Mouse (Mus musculus): ENCODE data around the gene Gdf11. TPM values are rescaled to one million over a fixed set of nuclear protein-coding genes. Genes with fewer than 3 reads are reported as not detected.

Gdf11 gene
- 1 to 10 TPM; 3.1 to 4.0 TPM for total RNA-seq (2021)

- DNase-seq: peak; percentile 58 to 70
- intact Hi-C loops (cut with DNase I): no loop called here
These were observed at the start of gene Gdf11 for GRCm38 (mm10) chr10:128891296-128892094. Gene Gdf11, minus strand, starts transcription at chr10:128891718.

- intact Hi-C loops (cut with DNase I): no loop called here
These were observed 49.0 kb upstream of the Gdf11 start for GRCm38 (mm10) chr10:128940475-128941061.

GRCm38 (mm10) chr10:128938974-128939373 is 47.5 kb upstream of the Gdf11 start:
- peak in 1 of 2 experiments; percentile 44 for DNase-seq
- intact Hi-C loops (cut with DNase I): no loop called here

More at GRCm38 (mm10) chr10:128940475-128941061, 49.0 kb upstream of the Gdf11 start:
- DNase-seq: no peak

GRCm38 (mm10) chr10:128938457-128938856 is 46.9 kb upstream of the Gdf11 start:
- DNase-seq: peak; percentile 93

GRCm38 (mm10) chr10:128937756-128938390 is 46.4 kb upstream of the Gdf11 start:
- DNase-seq: peak; percentile 51 to 55
- intact Hi-C loops (cut with DNase I): no loop called here

More at GRCm38 (mm10) chr10:128938457-128938856, 46.9 kb upstream of the Gdf11 start:
- intact Hi-C loops (cut with DNase I): no loop called here

GRCm38 (mm10) chr10:128935826-128936440 is 44.4 kb upstream of the Gdf11 start:
- DNase-seq: peak; percentile 63 to 64
- intact Hi-C loops (cut with DNase I): no loop called here

GRCm38 (mm10) chr10:128934997-128935787 is 43.7 kb upstream of the Gdf11 start:
- peak in 1 of 2 experiments; percentile 36 for DNase-seq
- intact Hi-C loops (cut with DNase I): no loop called here

- intact Hi-C loops (cut with DNase I): no loop called here
- DNase-seq: peak in 1 of 2 experiments; percentile 29
These were observed 42.6 kb upstream of the Gdf11 start for GRCm38 (mm10) chr10:128933976-128934721.

- intact Hi-C loops (cut with DNase I): no loop called here
- peak; percentile 58 to 64 for DNase-seq
These were observed 42.1 kb upstream of the Gdf11 start, which contains the start of gene Itga7 for GRCm38 (mm10) chr10:128933574-128933973. Gene Itga7, plus strand, starts transcription at chr10:128933818.

- peak; percentile 62 to 65 for DNase-seq
- intact Hi-C loops (cut with DNase I): no loop called here
These were observed 39.9 kb upstream of the Gdf11 start for GRCm38 (mm10) chr10:128931441-128931840.

GRCm38 (mm10) chr10:128929638-128930378 is 38.3 kb upstream of the Gdf11 start:
- DNase-seq: peak; percentile 26 to 44
- intact Hi-C loops (cut with DNase I): no loop called here

GRCm38 (mm10) chr10:128928356-128928755 is 36.8 kb upstream of the Gdf11 start:
- DNase-seq: peak; percentile 34 to 36
- intact Hi-C loops (cut with DNase I): no loop called here

- intact Hi-C loops (cut with DNase I): no loop called here
- DNase-seq: no peak
These were observed 32.4 kb upstream of the Gdf11 start, which contains the start of gene Bloc1s1 for GRCm38 (mm10) chr10:128923935-128924334. Gene Bloc1s1, minus strand, starts transcription at chr10:128924035.

- DNase-seq: peak; percentile 97 to 98
- intact Hi-C loops (cut with DNase I): no loop called here
These were observed 31.6 kb upstream of the Gdf11 start for GRCm38 (mm10) chr10:128923013-128923691.

- no peak for DNase-seq
- intact Hi-C loops (cut with DNase I): no loop called here
These were observed 31.2 kb upstream of the Gdf11 start, which contains the start of gene Rdh5 for GRCm38 (mm10) chr10:128922822-128923012. Gene Rdh5, minus strand, starts transcription at chr10:128922888.

- intact Hi-C loops (cut with DNase I): no loop called here
- peak in 1 of 2 experiments; percentile 29 for DNase-seq
These were observed 30.6 kb upstream of the Gdf11 start for GRCm38 (mm10) chr10:128921883-128922821.

- no peak for DNase-seq
- intact Hi-C loops (cut with DNase I): no loop called here
These were observed 29.7 kb upstream of the Gdf11 start for GRCm38 (mm10) chr10:128921251-128921650.

All from heart, postnatal 10 days (tissue).